Mouse (Mus musculus) midbrain, embryonic 12.5 days (tissue): ENCODE measurements at regions not wholly inside any gene's neighbourhood (a gene's known extent, or its start where the extent isn't known, plus 50 kb on each side); places are given as distances from the start of the nearest gene placed in this dataset.

Experiments
- ATAC-seq: fragments of 200-750 bp; cut with Nextera tagmentation; 2 replicates; pipeline ENCODE4 v1.8.0; 2017; ENCODE audit warnings: low read depth, moderate TSS enrichment, moderate library complexity; ENCODE audit not compliant: low FRiP score
- H3K27ac ChIP-seq: fragments of 300-500 bp; sonication (generic); replicated peaks from 2 replicates; pipeline ENCODE4 v1.5.1; 2016; ENCODE audit warnings: mild to moderate bottlenecking
- H3K27me3 ChIP-seq: fragments of 300-500 bp; sonication (generic); 2 replicates; pipeline ENCODE4 v1.6.1; 2016; ENCODE audit warnings: mild to moderate bottlenecking
- H3K36me3 ChIP-seq: fragments of 300-500 bp; sonication (generic); 2 replicates; pipeline ENCODE4 v1.6.1; 2016
- H3K4me1 ChIP-seq: fragments of 300-500 bp; sonication (generic); 2 replicates; pipeline ENCODE4 v1.6.1; 2016
- H3K4me2 ChIP-seq: fragments of 300-500 bp; sonication (generic); replicated peaks from 2 replicates; pipeline ENCODE4 v1.6.1; 2016; ENCODE audit warnings: mild to moderate bottlenecking, moderate library complexity
- H3K4me3 ChIP-seq: fragments of 300-500 bp; sonication (generic); 2 replicates; pipeline ENCODE4 v1.5.1; 2016; ENCODE audit warnings: mild to moderate bottlenecking
- H3K9ac ChIP-seq: fragments of 300-500 bp; sonication (generic); replicated peaks from 2 replicates; pipeline ENCODE4 v1.6.1; 2016; ENCODE audit warnings: mild to moderate bottlenecking, moderate library complexity
- H3K9me3 ChIP-seq: fragments of 300-500 bp; sonication (generic); 2 replicates; pipeline ENCODE4 v1.6.1; 2016; ENCODE audit warnings: mild to moderate bottlenecking
- WGBS: fragments of 180-500 bp; shearing (Covaris S2); methylation state at CpG from one replicate; pipeline ENCODE4 v1.1.7; 2016; 5-methylcytosine and 5-hydroxymethylcytosine counted together

DNA sequence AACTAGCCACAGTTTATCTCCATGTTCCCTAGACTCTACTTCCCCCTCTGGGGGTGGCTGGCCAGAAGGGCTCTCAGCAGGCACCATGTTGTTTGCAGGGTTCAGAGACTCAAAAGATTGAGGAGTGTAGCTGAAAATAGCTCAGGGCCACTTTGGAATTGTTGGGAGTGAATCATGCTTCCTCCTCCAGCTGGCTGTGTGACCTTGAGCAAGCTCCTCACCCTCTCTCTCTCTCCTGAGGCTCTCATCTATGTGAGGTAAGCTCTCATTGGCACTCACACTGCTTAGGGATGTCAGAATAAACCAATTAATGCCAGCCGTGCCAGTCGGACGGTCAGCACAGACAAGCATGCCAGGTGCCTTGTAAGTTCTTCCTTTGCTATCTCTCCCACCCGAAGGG is 228.0 kb downstream of the Sipa1l2 start:
- peaks cover 83% of the 10 kb centered on the region for H3K27me3 ChIP-seq
- 90% methylated on average over 4 of the region's 4 CpGs for WGBS

DNA sequence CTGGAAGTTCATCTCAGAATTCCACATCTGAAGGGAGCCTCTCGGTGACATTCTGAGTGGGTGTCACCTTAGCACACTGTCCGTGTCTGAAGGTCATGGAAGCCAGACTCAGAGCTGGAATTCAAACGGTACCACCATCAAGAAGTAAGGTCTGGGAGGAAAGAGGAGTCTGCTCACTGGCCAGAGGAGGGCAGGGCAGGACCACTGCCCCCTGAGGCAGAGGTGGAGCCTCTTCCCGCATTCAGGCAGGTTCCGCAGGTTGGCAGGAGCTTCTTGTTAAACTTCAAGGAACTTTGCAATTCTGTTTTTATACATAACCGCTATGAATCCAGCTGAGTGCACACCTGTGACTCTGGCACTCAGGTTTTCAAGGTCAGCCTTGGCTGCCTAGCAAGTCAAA is 231.4 kb downstream of the Sipa1l2 start:
- 46% methylated on average over 6 of the region's 6 CpGs for WGBS
- Histone ChIP-seq H3K9me3 (no peaks in the 10 kb centered on the region), H3K4me2 (no peak overlapping the region), H3K27ac (no peak overlapping the region), H3K4me1 (peaks cover 30% of the 10 kb centered on the region), H3K36me3 (no peaks in the 10 kb centered on the region), H3K27me3 (peaks cover 87% of the 10 kb centered on the region), H3K9ac (no peak overlapping the region), H3K4me3 (no peak overlapping the region)
- no peak for ATAC-seq

More for the DNA sequence above, 228.0 kb downstream of the Sipa1l2 start:
- Histone ChIP-seq H3K36me3 (no peaks in the 10 kb centered on the region), H3K27ac (no peak overlapping the region), H3K4me3 (no peak overlapping the region), H3K4me1 (peaks cover 11% of the 10 kb centered on the region), H3K9me3 (no peaks in the 10 kb centered on the region), H3K9ac (no peak overlapping the region), H3K4me2 (no peak overlapping the region)
- no peak for ATAC-seq

DNA sequence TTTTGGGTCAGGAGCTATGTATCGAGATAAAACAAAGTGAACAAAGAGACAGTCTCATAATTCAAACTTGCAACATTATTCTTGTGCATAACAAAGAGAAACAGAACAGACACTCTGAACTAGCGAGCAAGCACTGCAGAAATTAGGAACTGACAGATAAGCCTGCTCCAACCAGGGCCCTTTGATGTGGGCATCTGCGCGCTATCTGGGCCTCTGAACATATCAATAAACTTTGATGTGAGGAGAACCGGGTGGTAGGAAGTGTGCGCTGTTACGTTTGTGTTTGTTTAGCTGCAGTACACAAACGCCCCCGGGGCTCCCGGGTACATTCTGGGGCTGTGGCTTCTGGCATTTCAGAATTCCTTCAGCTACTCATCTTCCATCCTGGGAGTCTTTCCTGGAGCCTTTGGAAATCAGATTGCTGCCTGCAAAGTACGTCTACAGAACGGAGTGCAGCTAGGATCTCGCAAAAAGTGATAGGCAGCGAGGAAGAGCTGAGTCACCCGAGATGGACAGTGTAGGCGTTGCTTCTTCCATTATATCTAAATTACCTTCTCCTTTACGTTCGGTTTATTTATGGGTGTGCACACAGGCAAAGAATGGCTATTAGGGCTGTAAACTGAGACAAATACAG is 232.0 kb downstream of the Sipa1l2 start:
- Histone ChIP-seq H3K27me3 (peaks cover 90% of the 10 kb centered on the region), H3K27ac (no peak overlapping the region), H3K9me3 (no peaks in the 10 kb centered on the region), H3K4me3 (no peak overlapping the region), H3K9ac (no peak overlapping the region), H3K4me1 (peaks cover 30% of the 10 kb centered on the region), H3K36me3 (no peaks in the 10 kb centered on the region), H3K4me2 (no peak overlapping the region)
- 71% methylated on average over 18 of the region's 18 CpGs for WGBS
- no peak for ATAC-seq

DNA sequence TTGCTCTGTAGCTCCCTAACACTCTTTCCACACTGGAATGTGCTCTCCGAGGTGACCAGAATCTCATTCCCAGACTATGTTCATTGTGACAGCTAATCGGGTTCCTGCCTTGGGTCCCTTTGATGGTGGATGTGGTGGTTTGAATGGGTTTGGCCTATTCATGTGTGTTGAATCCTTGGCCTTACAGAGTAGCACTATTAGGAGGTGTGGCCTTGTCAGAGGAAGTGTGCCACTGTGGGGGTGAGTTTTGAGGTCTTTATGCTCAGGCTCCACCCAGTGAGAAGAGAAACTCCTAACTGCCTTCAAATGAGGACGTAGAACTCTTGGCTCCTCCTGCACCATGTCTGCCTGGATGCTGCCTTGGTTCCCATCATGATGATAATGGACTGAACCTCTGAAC is 232.8 kb downstream of the Sipa1l2 start:
- no peak for ATAC-seq

DNA sequence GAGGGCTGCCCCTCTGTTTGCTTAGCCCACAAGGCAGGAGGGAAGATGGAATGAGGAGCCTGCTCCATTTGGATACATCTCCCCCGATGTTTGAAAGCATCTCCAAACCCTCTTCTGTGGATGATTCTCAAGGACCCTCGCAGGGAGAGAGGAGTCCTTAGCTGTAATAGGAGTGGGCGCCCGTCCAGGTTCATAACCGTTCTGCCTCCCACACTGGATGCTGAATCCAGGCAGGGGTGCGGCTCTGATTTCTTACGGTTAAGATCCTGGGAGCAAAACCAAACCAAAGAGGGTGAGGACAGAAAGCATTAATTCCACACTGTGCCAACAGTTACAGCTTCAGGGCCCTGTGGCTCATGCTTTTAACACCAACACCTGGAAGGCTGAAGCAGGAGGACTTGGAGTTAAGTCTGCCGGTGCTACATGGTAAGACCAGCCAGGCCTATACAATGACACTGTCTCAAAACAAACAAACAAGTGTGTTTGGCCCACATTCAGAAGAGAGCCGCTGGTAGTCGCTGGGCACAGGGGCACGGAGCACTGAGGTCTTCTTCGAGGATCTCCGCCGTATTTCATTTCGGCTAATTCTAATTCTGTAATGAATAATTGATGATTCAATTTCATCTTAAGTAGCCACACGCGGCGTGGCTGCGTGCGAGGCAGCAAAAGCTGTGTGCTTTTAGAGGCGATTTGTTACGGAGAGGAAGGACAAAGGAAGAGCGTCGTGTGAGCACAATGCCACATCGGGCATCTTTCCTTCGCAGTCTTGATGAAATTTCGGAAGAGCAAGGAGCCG is 233.8 kb downstream of the Sipa1l2 start:
- no peak overlapping the region for H3K4me3 ChIP-seq
- H3K36me3 ChIP-seq = no peaks in the 10 kb centered on the region
- ATAC-seq = peak; percentile 62; the same call in 1 of the 2 replicates
- H3K9ac ChIP-seq = 0 out of 2 replicates have a peak overlapping the region, but pooled peaks have one; percentile 1
- H3K27me3 ChIP-seq = peaks cover 83% of the 10 kb centered on the region
- 26% methylated on average over 28 of the region's 28 CpGs for WGBS
- H3K27ac ChIP-seq = peak overlapping the region; percentile 52
- H3K4me2 ChIP-seq = peak overlapping the region; percentile 22
- H3K9me3 ChIP-seq = 0 out of 2 replicates have a peak, but pooled peaks cover 3% of the 10 kb centered on the region
- peaks cover 33% of the 10 kb centered on the region for H3K4me1 ChIP-seq

More for the DNA sequence above, 232.8 kb downstream of the Sipa1l2 start:
- H3K4me3 ChIP-seq = no peak overlapping the region
- no peak overlapping the region for H3K4me2 ChIP-seq
- peak overlapping the region; percentile 15; the same call in 1 of the 2 replicates for H3K27ac ChIP-seq
- peaks cover 86% of the 10 kb centered on the region for H3K27me3 ChIP-seq
- no peak overlapping the region for H3K9ac ChIP-seq
- 21% methylated on average over 3 of the region's 3 CpGs for whole genome bisulfite sequencing
- no peaks in the 10 kb centered on the region for H3K36me3 ChIP-seq
- peaks cover 30% of the 10 kb centered on the region for H3K4me1 ChIP-seq
- H3K9me3 ChIP-seq = 0 out of 2 replicates have a peak, but pooled peaks cover 2% of the 10 kb centered on the region

DNA sequence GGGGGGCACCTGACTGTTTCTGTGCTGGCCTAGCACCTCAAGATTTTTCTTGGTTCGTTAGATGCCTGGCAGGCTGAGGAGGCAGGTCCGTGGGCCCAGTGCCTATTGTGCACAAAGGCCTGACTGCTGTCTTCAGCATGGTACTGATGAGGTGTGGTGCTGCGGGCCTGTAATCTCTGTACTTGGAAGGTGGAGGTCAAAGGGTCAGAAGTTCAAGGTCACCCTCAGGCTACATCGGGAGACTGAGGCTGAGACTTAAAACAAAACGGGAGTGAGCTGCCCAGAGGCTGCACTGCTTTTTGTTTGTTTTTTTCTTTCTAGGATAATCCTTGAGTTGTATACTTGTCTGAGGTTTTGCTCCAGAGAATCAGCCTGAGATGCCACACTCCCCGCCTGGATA is 234.4 kb downstream of the Sipa1l2 start:
- H3K9ac ChIP-seq = no peak overlapping the region
- H3K27me3 ChIP-seq = peaks cover 83% of the 10 kb centered on the region
- 30% methylated on average over 6 of the region's 6 CpGs for WGBS
- peaks cover 38% of the 10 kb centered on the region for H3K4me1 ChIP-seq
- peak overlapping the region; percentile 52 for H3K27ac ChIP-seq
- H3K9me3 ChIP-seq = 0 out of 2 replicates have a peak, but pooled peaks cover 3% of the 10 kb centered on the region
- no peak overlapping the region for H3K4me3 ChIP-seq
- no peak overlapping the region for H3K4me2 ChIP-seq
- ATAC-seq = no peak
- H3K36me3 ChIP-seq = no peaks in the 10 kb centered on the region

DNA sequence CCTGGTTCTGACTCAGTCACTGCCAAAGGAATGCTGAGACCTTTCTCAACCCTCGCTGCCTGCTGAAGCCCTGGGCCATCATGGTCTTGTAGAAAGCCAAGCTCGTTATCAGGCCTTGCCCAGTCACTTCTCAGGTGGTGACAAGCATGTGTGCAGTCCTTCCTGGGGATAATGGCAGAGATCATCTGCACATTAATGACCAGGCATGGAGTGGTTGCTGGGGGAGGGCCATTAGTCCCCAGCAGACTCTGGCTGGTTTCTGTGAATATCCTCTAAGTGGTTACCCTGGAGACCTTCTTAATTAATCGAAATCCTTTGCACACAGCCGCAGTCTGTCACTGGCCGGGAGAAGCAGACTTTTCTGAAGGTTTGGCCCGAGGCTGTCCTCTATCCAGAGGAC is 239.0 kb downstream of the Sipa1l2 start:
- H3K4me1 ChIP-seq = peaks cover 35% of the 10 kb centered on the region
- H3K9ac ChIP-seq = no peak overlapping the region
- H3K4me3 ChIP-seq = no peak overlapping the region
- ATAC-seq = peak; percentile 30; the same call in 1 of the 2 replicates
- peak overlapping the region; percentile 30; the same call in 1 of the 2 replicates for H3K27ac ChIP-seq
- no peaks in the 10 kb centered on the region for H3K36me3 ChIP-seq
- 47% methylated on average over 6 of the region's 6 CpGs for WGBS
- H3K27me3 ChIP-seq = peaks cover 80% of the 10 kb centered on the region
- H3K4me2 ChIP-seq = no peak overlapping the region
- 0 out of 2 replicates have a peak, but pooled peaks cover 3% of the 10 kb centered on the region for H3K9me3 ChIP-seq

DNA sequence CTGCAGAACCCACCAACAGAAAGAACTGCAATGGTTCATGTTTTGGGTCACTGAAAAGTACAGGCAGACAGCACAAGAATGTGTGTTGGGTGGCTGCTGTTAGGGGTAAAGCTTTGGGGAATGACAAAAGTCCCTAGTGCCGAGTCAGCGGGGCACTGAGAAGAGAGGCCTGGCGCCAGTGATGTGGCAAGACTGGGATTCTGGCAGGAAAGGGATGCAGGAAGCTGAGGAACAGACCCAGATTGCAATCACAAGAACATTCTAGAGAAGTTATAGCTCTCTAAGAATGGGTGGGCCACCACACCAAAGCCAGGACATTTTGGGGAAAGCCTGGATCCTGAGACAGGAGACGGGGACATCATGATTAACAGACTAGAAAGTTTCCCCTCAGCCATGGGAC is 241.0 kb downstream of the Sipa1l2 start:
- peaks cover 26% of the 10 kb centered on the region for H3K4me1 ChIP-seq
- no peaks in the 10 kb centered on the region for H3K36me3 ChIP-seq
- no peak overlapping the region for H3K4me3 ChIP-seq
- H3K9me3 ChIP-seq = 0 out of 2 replicates have a peak, but pooled peaks cover 3% of the 10 kb centered on the region
- no peak overlapping the region for H3K4me2 ChIP-seq
- H3K27me3 ChIP-seq = peaks cover 78% of the 10 kb centered on the region
- H3K27ac ChIP-seq = no peak overlapping the region
- WGBS = 87% methylated on average over 4 of the region's 4 CpGs
- ATAC-seq = no peak
- H3K9ac ChIP-seq = no peak overlapping the region

DNA sequence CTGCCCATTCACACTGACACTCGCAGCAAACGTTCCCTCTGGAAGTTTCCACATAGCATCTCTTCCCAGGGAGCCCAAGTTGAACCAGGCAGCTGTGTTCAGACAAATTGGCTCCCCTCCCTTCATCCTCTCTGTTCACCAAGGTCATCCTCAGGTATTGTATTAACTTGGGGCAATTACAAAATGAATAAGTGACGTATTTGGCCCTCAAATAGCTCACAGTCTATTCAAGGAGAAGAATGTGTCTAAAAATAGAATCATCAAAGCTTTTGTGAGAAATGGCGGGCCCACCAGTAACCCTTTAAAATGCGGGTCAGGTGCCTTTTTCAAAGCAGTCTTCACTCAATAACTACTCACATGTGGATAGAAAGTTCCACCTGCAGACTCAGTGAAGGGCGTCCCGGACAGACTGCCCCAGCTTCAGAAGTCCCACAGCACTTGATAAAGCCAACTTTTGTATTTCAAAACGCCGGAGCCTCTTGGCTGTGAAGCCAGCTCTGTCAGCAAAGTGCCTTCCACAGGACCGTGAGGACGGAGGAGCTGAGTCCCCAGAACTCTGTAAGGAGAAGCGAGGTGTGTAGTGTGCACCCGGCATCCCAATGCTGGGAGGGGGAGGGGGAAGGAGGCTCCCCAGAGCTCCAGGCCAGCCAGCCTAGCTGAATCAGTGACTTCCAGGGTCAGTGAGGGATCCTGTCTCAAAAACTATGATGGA is 241.9 kb downstream of the Sipa1l2 start:
- Histone ChIP-seq H3K36me3 (no peaks in the 10 kb centered on the region), H3K9ac (no peak overlapping the region), H3K4me2 (no peak overlapping the region), H3K4me1 (peaks cover 26% of the 10 kb centered on the region), H3K4me3 (no peak overlapping the region), H3K27ac (no peak overlapping the region), H3K9me3 (0 out of 2 replicates have a peak, but pooled peaks cover 3% of the 10 kb centered on the region), H3K27me3 (peaks cover 72% of the 10 kb centered on the region)
- 55% methylated on average over 13 of the region's 13 CpGs for WGBS
- no peak for ATAC-seq

DNA sequence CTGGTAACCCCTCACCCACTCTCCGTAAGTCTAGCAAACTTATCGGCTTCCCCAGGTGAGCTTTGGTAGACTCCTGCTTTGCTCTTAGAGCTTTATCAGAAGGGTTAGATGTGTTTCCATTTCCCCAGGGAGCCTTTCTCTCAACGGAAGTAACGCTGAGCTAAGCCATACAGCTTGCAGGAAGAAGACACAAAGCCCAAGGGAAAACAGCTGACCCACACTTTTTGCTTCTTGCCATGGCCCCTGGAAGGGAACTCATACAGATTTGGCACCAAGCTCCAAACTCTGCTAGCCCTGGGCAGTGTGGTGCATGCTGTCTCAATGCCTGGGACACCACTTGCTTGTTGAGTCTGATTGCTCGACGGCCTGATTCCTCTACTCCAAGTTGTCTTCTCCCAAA is 242.6 kb downstream of the Sipa1l2 start:
- Histone ChIP-seq H3K9ac (no peak overlapping the region), H3K9me3 (0 out of 2 replicates have a peak, but pooled peaks cover 3% of the 10 kb centered on the region), H3K4me1 (peaks cover 26% of the 10 kb centered on the region), H3K27me3 (peaks cover 70% of the 10 kb centered on the region), H3K27ac (no peak overlapping the region), H3K4me3 (no peak overlapping the region), H3K4me2 (no peak overlapping the region), H3K36me3 (no peaks in the 10 kb centered on the region)
- WGBS = 78% methylated on average over 6 of the region's 6 CpGs
- ATAC-seq = no peak

DNA sequence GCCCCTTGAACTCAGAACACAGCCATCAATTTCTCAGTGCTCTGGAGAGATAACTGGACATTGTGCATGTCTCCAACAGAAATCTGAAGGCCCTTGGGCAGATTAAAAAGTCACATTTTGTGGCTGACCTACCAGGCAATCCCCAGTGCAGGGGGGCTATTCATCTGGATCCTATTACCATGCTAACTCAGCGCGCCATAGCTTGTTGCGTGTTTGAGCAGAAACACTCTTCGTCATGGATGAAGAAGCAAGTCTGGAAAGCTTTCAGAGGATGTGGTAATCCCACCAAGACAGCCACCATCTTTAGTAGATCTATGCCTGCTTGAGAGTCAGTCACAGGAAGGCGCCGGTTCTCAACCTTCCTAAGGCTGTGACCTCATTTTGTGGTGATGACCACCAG is 243.9 kb downstream of the Sipa1l2 start:
- 82% methylated on average over 6 of the region's 6 CpGs for WGBS
- H3K4me3 ChIP-seq = no peak overlapping the region
- H3K4me2 ChIP-seq = no peak overlapping the region
- H3K4me1 ChIP-seq = peaks cover 25% of the 10 kb centered on the region
- no peaks in the 10 kb centered on the region for H3K9me3 ChIP-seq
- peaks cover 69% of the 10 kb centered on the region for H3K27me3 ChIP-seq
- no peak for ATAC-seq
- no peak overlapping the region for H3K9ac ChIP-seq
- H3K27ac ChIP-seq = no peak overlapping the region
- no peaks in the 10 kb centered on the region for H3K36me3 ChIP-seq

DNA sequence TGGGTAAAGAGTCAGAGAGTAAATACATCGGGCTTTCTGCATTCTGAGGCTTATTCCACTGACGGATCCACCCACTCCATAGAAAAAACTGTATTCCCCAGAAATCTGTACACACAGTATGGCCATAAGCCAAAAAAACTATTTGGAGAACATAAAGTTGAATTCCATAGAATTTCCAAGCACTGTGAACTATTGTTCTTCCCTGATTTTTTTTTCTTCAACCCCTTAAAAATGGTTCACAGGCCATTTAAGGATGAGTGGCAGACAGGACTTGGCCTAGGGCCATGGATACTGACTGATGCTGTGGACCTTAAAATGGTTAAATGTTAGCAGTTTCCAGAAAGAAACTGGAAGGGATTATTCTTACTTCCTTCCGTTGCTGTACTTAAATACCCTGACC is 247.0 kb downstream of the Sipa1l2 start:
- no peak for ATAC-seq
- H3K27ac ChIP-seq = no peak overlapping the region
- no peak overlapping the region for H3K4me3 ChIP-seq
- H3K27me3 ChIP-seq = peaks cover 59% of the 10 kb centered on the region
- H3K36me3 ChIP-seq = no peaks in the 10 kb centered on the region
- no peak overlapping the region for H3K9ac ChIP-seq
- no peak overlapping the region for H3K4me2 ChIP-seq
- no peaks in the 10 kb centered on the region for H3K9me3 ChIP-seq
- H3K4me1 ChIP-seq = peaks cover 10% of the 10 kb centered on the region; the same call in 1 of the 2 replicates
- 78% methylated on average over 3 of the region's 3 CpGs for WGBS
